Mouse (Mus musculus) kidney, postnatal 36 days (tissue): Measurements from ENCODE around the gene Scn4a.
"Not testable (repeated sequence)": the region's sequence is repeated elsewhere in the genome, so short reads cannot be mapped to it uniquely, and the experiment has no call there.

Experiments
- DNase-seq, 2 experiments: peaks; one replicate each; pipeline ENCODE4 v3.0.0; 2021 to 2022; ENCODE audit warnings: mixed read lengths in 2 of 2

Gene Scn4a

GRCm38 (mm10) chr11:106353188-106353587, at the start of gene Scn4a:
TSS of gene Scn4a (minus strand) at chr11:106353288.
- DNase-seq = no peak

GRCm38 (mm10) chr11:106398481-106398880, 45.4 kb upstream of the Scn4a start:
- no peak for DNase-seq

- DNase-seq = peak in 1 of 2 experiments; percentile 40
Observed at GRCm38 (mm10) chr11:106397656-106398055, 44.6 kb upstream of the Scn4a start.

- DNase-seq = not testable (repeated sequence)
Observed at GRCm38 (mm10) chr11:106394055-106394454, 41.0 kb upstream of the Scn4a start.

- DNase-seq = no peak
Observed at GRCm38 (mm10) chr11:106393331-106393616, 40.2 kb upstream of the Scn4a start.

- DNase-seq = no peak
Observed at GRCm38 (mm10) chr11:106392597-106393330, 39.7 kb upstream of the Scn4a start.

GRCm38 (mm10) chr11:106391546-106392188, 38.6 kb upstream of the Scn4a start:
- peak; percentile 76 to 82 for DNase-seq

- peak; percentile 40 to 44 for DNase-seq
Observed at GRCm38 (mm10) chr11:106390757-106391156, 37.7 kb upstream of the Scn4a start.

- DNase-seq = peak; percentile 46 to 61
Observed at GRCm38 (mm10) chr11:106389611-106390010, 36.5 kb upstream of the Scn4a start.

- DNase-seq = peak in 1 of 2 experiments; percentile 30
Observed at GRCm38 (mm10) chr11:106387791-106388216, 34.7 kb upstream of the Scn4a start, which contains the start of gene Icam2. TSS of gene Icam2 (minus strand) at chr11:106388075.

GRCm38 (mm10) chr11:106387020-106387419, 33.9 kb upstream of the Scn4a start:
- no peak for DNase-seq

- DNase-seq = no peak
Observed at GRCm38 (mm10) chr11:106386409-106386808, 33.3 kb upstream of the Scn4a start.

- peak in 1 of 2 experiments; percentile 12 for DNase-seq
Observed at GRCm38 (mm10) chr11:106383051-106383790, 30.1 kb upstream of the Scn4a start.

- peak; percentile 36 to 64 for DNase-seq
Observed at GRCm38 (mm10) chr11:106382424-106382823, 29.3 kb upstream of the Scn4a start.

- DNase-seq = peak; percentile 51 to 55
Observed at GRCm38 (mm10) chr11:106381883-106382282, 28.8 kb upstream of the Scn4a start.

- DNase-seq = peak in 1 of 2 experiments; percentile 42
Observed at GRCm38 (mm10) chr11:106381011-106381410, 27.9 kb upstream of the Scn4a start.

GRCm38 (mm10) chr11:106374979-106375378, 21.9 kb upstream of the Scn4a start:
- DNase-seq = no peak

- no peak for DNase-seq
Observed at GRCm38 (mm10) chr11:106374559-106374958, 21.5 kb upstream of the Scn4a start.

GRCm38 (mm10) chr11:106373998-106374397, 20.9 kb upstream of the Scn4a start:
- DNase-seq = no peak

- peak; percentile 60 to 92 for DNase-seq
Observed at GRCm38 (mm10) chr11:106366316-106366715, 13.2 kb upstream of the Scn4a start.

GRCm38 (mm10) chr11:106365366-106365765, 12.3 kb upstream of the Scn4a start, which contains the start of gene Prr29:
TSS of gene Prr29 (plus strand) at chr11:106365472.
- no peak for DNase-seq

- DNase-seq = no peak
Observed at GRCm38 (mm10) chr11:106364712-106365111, 11.6 kb upstream of the Scn4a start.

GRCm38 (mm10) chr11:106359350-106359749, 6.3 kb upstream of the Scn4a start:
- peak in 1 of 2 experiments; percentile 32 for DNase-seq
